Mouse (Mus musculus) embryo, embryonic 10 days (tissue): ENCODE measurements around the gene S100a9.

Source experiments
- DNase-seq: peaks from one replicate; pipeline ENCODE4 v3.0.0-alpha.2; 2015; ENCODE audit warnings: low spot score

S100a9 gene

DNA sequence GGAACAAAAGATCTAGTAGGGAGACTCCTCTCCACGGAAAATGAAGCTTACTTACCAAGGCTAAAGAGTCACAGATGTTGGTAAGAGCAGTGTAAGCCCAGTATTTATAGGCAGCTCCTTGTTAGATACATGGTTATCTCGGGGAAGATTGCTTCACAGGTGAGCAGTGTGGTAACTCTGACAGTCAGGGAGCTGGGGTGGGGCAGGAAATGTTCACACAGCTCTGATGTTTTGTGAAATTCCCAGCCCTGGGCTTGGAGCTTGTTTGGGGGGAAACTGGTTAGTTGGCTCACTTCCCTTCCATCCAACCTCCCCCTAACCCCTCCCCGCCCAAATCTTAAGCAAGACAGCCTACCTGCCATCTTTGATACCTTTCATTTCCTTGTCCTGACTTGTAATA is at the start of gene S100a9:
Gene S100a9, minus strand, starts transcription at position 109 of the 400 bp plus-strand sequence.
- DNase-seq = no peak

DNA sequence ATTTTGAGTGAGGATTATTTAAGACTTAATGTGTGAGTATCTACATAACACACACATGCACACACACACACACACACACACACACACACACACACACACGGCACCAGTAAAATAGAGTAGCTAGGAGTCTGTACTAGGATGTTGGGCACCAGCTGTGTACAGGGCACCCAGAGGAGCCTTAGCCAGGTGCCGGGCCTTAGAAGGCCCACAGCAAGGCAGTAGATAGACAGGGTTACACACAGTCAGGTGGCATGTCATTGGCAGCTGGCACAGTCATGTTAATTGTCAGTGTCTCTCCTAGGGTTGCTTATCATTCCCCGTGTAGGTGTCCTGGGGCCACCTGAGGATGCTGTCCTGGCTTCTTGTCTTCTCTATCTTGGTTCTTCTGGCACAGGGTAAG is 31.1 kb upstream of the S100a9 start, which contains the start of gene Pglyrp4:
Gene Pglyrp4, plus strand, starts transcription at position 301 of the 400 bp plus-strand sequence.
- no peak for DNase-seq

DNA sequence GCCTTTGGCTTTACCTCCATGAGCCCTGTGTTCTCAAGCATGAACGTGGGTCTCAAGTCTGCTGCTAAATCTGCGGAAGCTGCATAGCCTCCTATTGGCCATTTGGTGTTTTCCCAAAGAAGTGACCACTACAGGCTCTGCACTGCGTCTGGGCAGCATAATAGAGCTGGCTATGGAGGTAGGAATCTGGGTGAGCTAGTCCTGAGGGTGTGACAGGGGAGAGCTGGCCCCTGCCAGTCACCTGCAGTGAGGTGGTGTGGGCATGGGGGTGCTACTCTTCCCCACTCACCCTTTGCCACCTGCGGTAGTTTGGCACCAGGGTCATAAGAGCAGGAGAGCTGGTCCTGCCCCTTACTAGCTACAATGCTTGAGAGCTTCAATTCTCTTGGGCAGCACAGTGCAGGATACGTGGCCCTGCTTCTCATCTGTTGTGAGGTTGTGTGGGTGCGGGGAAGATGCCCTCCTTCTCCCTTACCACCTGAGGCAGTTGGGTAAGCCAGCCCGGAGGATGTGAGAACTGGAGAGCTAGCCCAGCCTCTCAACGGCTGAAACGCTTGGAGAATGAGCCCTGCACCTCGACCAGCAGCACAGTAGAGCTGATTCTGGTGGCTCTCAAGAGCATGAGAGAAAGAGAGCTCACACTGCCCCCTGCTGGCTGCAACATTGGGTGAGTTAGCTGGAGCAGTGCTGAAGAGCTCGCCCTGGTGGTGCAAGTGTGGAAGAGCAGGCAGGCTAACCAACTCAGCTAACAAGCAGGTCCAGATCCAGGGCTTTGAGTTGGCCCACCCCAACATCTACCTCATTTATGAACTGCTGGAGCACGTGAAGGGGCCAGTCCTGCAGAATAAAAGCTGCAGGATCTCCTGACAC is 14.3 kb upstream of the S100a9 start:
- DNase-seq = peak; percentile 91

GRCm38 (mm10) chr3:90708523-90709202 is 13.1 kb upstream of the S100a9 start:
- DNase-seq = peak; percentile 63

DNA sequence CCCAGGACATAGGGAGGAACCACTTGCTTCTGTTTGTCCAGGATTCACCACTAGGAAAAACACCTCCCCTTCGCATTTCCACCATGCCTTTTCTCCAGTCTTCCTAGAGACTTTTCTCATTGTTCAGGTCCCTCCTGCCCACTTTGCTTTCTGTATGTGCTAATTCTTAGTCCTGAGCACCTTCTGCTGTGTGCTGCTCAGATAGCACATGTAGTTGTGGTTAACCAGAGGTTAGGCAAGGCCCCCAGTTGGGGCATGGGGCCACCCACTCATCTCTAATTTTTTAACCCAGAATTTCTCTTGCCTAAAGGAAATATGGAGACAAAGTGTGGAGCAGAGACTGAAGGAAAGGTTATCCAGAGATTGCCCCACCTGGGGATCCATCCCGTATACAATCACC is 6.7 kb upstream of the S100a9 start:
- no peak for DNase-seq

GRCm38 (mm10) chr3:90693496-90693895 is 2.0 kb downstream of the S100a9 start:
- no peak for DNase-seq

DNA sequence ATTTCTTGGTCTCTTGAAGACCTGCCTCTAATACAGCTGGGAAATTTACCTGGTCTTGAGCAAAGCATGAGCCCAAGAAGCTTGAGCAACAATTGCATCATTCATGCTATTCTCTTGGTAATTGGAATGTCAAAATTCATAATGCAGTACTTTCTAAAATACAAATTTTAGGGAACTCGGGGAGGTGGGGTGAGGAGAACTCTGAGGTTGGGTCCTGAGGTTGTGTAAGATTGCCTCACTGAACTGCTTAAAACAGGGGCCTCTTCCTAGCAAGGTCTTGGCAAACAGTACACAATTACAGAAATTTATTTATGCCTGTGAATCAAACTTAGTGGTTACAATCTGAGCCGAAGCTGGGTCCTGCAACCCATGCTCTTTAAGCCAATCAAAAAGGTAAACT is 8.7 kb downstream of the S100a9 start:
- no peak for DNase-seq

DNA sequence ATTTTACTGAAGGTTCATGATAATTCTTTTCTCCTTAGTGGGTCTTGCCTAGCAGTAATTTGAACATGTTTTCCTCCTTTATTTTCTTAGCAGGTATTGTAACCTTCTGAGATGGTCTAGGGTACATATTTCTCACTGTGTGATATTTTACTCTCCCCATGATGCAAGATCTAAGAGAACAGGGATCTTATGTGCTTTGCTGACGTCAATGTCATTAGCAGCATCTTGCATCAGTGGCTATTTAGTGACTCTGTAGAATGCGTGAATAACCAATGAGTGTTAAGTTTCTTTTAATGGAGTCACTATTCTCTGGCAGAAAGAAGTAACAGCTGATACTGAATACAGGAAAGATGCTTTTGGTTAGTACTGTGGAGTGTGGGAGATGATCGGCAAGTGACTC is 11.6 kb downstream of the S100a9 start:
- DNase-seq = no peak

DNA sequence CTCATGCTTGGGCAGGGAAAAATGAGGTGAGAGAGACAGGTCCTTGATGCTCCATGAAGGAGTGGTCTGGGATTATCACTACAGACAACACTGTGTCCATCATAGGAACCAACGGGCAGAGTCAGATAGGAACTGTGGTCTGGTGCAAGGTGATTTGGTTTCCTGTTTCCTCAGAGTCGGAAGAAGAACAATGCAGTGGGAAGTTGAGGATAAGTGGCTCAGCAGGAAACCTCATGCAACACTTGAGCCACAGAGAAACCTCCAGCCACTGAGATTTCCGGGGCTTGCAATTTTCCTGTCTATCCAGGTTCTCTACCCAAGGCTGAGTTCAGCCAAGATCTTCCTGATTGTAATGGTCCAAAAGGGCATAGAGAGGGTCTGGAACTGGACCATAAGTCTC is 16.9 kb downstream of the S100a9 start:
- DNase-seq = no peak

DNA sequence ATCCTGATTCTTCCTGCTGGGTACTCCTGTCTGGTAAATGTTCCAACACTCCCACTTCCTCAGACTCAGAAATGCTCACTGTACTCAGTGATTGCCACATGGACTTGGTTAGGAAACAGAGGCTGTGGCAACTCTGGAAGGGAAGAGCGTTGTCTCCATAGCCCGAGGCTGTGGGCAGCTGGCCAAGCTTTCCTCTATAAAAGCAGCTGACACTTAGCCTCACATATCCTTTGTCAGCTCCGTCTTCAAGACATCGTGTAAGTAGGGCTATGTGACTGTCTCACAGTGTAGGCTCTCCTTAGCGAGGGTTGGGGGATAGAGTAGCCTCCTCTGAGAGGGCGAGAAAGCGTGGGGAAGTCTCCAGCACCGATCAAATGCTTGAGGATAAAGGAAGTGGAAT is 26.7 kb downstream of the S100a9 start, which contains the start of gene S100a8:
Gene S100a8, plus strand, starts transcription at position 133 of the 400 bp plus-strand sequence.
- no peak for DNase-seq

GRCm38 (mm10) chr3:90664219-90664618 is 31.3 kb downstream of the S100a9 start:
- DNase-seq = peak; percentile 49

- no peak for DNase-seq
Observed at GRCm38 (mm10) chr3:90659364-90660044, 36.0 kb downstream of the S100a9 start.

DNA sequence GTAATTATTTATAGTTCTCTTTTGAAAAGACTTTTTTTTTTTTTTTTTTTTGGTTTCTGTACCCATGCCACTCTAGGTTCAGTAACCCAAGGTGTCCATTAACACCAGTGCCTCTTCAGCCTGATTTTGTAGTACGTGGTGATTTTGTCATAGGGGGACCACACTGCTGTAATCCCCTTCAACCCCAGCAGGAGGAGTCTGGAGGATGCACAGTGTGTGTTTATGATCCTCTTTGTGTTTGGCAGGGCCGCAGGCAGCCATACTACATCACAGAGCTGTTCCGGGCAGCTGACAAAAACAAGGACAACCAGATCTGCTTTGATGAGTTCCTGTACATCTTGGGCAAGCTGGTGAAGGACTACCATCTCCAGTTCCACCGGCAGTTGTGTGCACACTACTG is 38.1 kb downstream of the S100a9 start:
- DNase-seq = no peak

DNA sequence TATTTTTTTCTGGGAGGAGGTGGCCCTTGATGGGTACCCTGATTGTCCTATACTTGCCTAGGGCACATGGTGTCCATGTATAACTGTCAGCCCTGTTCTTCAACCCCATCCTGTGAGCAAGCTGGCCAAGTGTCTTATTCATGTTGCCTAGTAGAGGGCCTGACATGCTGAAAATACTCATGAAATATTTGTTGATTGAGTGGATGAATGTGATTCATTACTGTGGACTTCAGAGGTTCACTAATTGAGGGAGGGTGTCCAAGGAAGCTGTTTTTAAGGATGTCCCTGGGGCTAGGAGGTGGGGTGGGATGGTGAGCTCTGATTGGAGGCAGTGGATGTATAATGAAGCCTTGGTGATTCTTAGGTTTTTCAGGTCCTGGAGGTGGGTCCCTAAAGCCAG is 41.8 kb downstream of the S100a9 start, which contains the start of gene S100a7a:
Gene S100a7a, plus strand, starts transcription at position 301 of the 400 bp plus-strand sequence.
- DNase-seq = no peak

GRCm38 (mm10) chr3:90652878-90653508 is 42.5 kb downstream of the S100a9 start:
- DNase-seq = peak; percentile 91

- no peak for DNase-seq
Observed at GRCm38 (mm10) chr3:90649832-90650231, 45.7 kb downstream of the S100a9 start.

GRCm38 (mm10) chr3:90648981-90649380 is 46.5 kb downstream of the S100a9 start:
- no peak for DNase-seq

- no peak for DNase-seq
Observed at GRCm38 (mm10) chr3:90647291-90647690, 48.2 kb downstream of the S100a9 start.

DNA sequence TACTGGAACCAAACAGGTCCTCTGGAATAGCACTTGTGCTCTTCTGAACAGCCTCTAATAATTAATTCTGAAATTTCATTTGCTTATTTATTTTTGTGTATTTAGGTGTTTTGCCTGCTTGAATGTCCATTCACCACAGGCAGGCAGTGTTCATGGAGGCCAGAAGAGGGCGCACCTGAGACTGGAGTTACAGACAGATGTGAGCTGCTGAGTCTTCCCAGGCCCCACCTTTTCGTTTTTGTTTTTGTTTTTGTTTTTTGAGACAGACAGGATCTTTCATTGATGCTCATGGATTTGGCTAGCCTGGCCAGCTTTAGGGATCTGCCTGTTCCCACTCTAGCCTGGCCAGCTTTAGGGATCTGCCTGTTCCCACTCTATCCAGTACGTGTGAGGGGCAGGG is 51.3 kb downstream of the S100a9 start:
- peak; percentile 49 for DNase-seq
